Mouse (Mus musculus) testis, adult 2 months (tissue): ENCODE data around the gene Abhd16a.

Experiments used
- CTCF ChIP-seq: fragments of 200-500 bp; IDR thresholded peaks from 2 replicates; pipeline ENCODE4 v1.5.1; 2012; ENCODE audit warnings: low read depth, mild to moderate bottlenecking, inconsistent platforms, low read length, moderate library complexity; ENCODE audit not compliant: control insufficient read depth, insufficient read depth, insufficient replicate concordance
- POLR2A ChIP-seq: fragments of 200-500 bp; IDR thresholded peaks from 2 replicates; pipeline ENCODE4 v1.6.1; 2012; ENCODE audit warnings: low read depth, mild to moderate bottlenecking, inconsistent platforms, low read length, moderate library complexity; ENCODE audit not compliant: control insufficient read depth

- TF ChIP-seq CTCF (no peak), POLR2A (no peak)
Observed at GRCm38 (mm10) chr17:35076507-35077176, 12.4 kb upstream of the Abhd16a start, which contains the start of gene Ly6g6e.
